Mouse (Mus musculus) hindbrain, embryonic 15.5 days (tissue): Measurements from ENCODE around the gene Gm20388. TPM values are rescaled to one million over a fixed set of nuclear protein-coding genes. Genes with fewer than 3 reads are reported as not detected.

ENCODE experiments used
- ATAC-seq: fragments of 200-750 bp; cut with Nextera tagmentation; 2 replicates; pipeline ENCODE4 v1.8.0; 2017; ENCODE audit warnings: low read depth, moderate number of reproducible peaks, moderate TSS enrichment; ENCODE audit not compliant: low FRiP score
- H3K27ac ChIP-seq: fragments of 300-500 bp; sonication (generic); replicated peaks from 2 replicates; pipeline ENCODE4 v1.5.1; 2015; ENCODE audit warnings: mild to moderate bottlenecking, inconsistent platforms
- H3K27me3 ChIP-seq: fragments of 300-500 bp; sonication (generic); 2 replicates; pipeline ENCODE4 v1.6.1; 2015; ENCODE audit warnings: control low read depth, inconsistent platforms
- H3K36me3 ChIP-seq: fragments of 300-500 bp; sonication (generic); 2 replicates; pipeline ENCODE4 v1.6.1; 2015; ENCODE audit warnings: control low read depth, inconsistent platforms
- H3K4me1 ChIP-seq: fragments of 300-500 bp; sonication (generic); replicated peaks from 2 replicates; pipeline ENCODE4 v1.6.1; 2015; ENCODE audit warnings: control low read depth, inconsistent platforms
- H3K4me2 ChIP-seq: fragments of 300-500 bp; sonication (generic); 2 replicates; pipeline ENCODE4 v1.6.1; 2015; ENCODE audit warnings: moderate library complexity, mild to moderate bottlenecking, inconsistent platforms
- H3K4me3 ChIP-seq: fragments of 300-500 bp; sonication (generic); 2 replicates; pipeline ENCODE4 v1.5.1; 2015; ENCODE audit warnings: mild to moderate bottlenecking, inconsistent platforms
- H3K9ac ChIP-seq: fragments of 300-500 bp; sonication (generic); 2 replicates; pipeline ENCODE4 v1.6.1; 2015; ENCODE audit warnings: inconsistent platforms
- H3K9me3 ChIP-seq: fragments of 300-500 bp; sonication (generic); 2 replicates; pipeline ENCODE4 v1.6.1; 2016; ENCODE audit warnings: control low read depth, inconsistent platforms
- WGBS: fragments of 180-500 bp; shearing (Covaris S2); methylation state at CpG from one replicate; pipeline ENCODE4 v1.1.7; 2015; 5-methylcytosine and 5-hydroxymethylcytosine counted together
- polyA plus RNA-seq: library from polyadenylated mRNA; unstranded; fragments of >200 nt; fragmentation: Nextera tagmentation; extraction: Ambion mirVana; gene quantifications from 2 replicates; pipeline ENCODE4 v1.2.1, GENCODE M21; 2015

Gm20388 gene
- polyA plus RNA-seq, 1 experiment from 2014 or later: 5.4 TPM

- H3K27me3 ChIP-seq: no peaks in the 10 kb centered on the region
- H3K9me3 ChIP-seq: no peaks in the 10 kb centered on the region
- 50% methylated on average over 5 of the region's 5 CpGs for WGBS
- no peak overlapping the region for H3K4me3 ChIP-seq
- H3K36me3 ChIP-seq: no peaks in the 10 kb centered on the region
- no peak overlapping the region for H3K9ac ChIP-seq
- H3K4me1 ChIP-seq: peaks cover 19% of the 10 kb centered on the region
- H3K27ac ChIP-seq: no peak overlapping the region
- ATAC-seq: no peak
- H3K4me2 ChIP-seq: no peak overlapping the region
Observed at GRCm38 (mm10) chr8:122993740-122994139, 3083.1 kb downstream of the Gm20388 start.

GRCm38 (mm10) chr8:122997963-122998362 is 3087.3 kb downstream of the Gm20388 start:
- peaks cover 19% of the 10 kb centered on the region for H3K4me1 ChIP-seq
- no peak for ATAC-seq
- no peak overlapping the region for H3K4me2 ChIP-seq
- WGBS: 75% methylated on average over 4 of the region's 4 CpGs
- no peaks in the 10 kb centered on the region for H3K36me3 ChIP-seq
- no peak overlapping the region for H3K9ac ChIP-seq
- no peak overlapping the region for H3K27ac ChIP-seq
- no peaks in the 10 kb centered on the region for H3K27me3 ChIP-seq
- H3K4me3 ChIP-seq: no peak overlapping the region
- H3K9me3 ChIP-seq: no peaks in the 10 kb centered on the region

- H3K4me2 ChIP-seq: no peak overlapping the region
- no peak for ATAC-seq
Observed at GRCm38 (mm10) chr8:123000311-123000710, 3089.7 kb downstream of the Gm20388 start.

GRCm38 (mm10) chr8:123004033-123004922 is 3093.6 kb downstream of the Gm20388 start:
- H3K4me3 ChIP-seq: no peak overlapping the region
- peaks cover 24% of the 10 kb centered on the region for H3K4me1 ChIP-seq
- no peaks in the 10 kb centered on the region for H3K27me3 ChIP-seq
- no peak overlapping the region for H3K4me2 ChIP-seq
- no peaks in the 10 kb centered on the region for H3K9me3 ChIP-seq
- H3K9ac ChIP-seq: no peak overlapping the region
- no peak overlapping the region for H3K27ac ChIP-seq
- WGBS: 66% methylated on average over 14 of the region's 14 CpGs
- H3K36me3 ChIP-seq: no peaks in the 10 kb centered on the region
- no peak for ATAC-seq

More at GRCm38 (mm10) chr8:123000311-123000710, 3089.7 kb downstream of the Gm20388 start:
- H3K9me3 ChIP-seq: no peaks in the 10 kb centered on the region
- H3K9ac ChIP-seq: no peak overlapping the region
- H3K27ac ChIP-seq: no peak overlapping the region
- H3K4me1 ChIP-seq: peaks cover 29% of the 10 kb centered on the region
- no peaks in the 10 kb centered on the region for H3K27me3 ChIP-seq
- no peaks in the 10 kb centered on the region for H3K36me3 ChIP-seq
- 74% methylated on average over 2 of the region's 2 CpGs for WGBS
- no peak overlapping the region for H3K4me3 ChIP-seq

- H3K9me3 ChIP-seq: no peaks in the 10 kb centered on the region
- H3K27ac ChIP-seq: no peak overlapping the region
- no peak overlapping the region for H3K9ac ChIP-seq
- WGBS: 74% methylated on average over 3 of the region's 3 CpGs
- H3K4me3 ChIP-seq: no peak overlapping the region
- no peaks in the 10 kb centered on the region for H3K36me3 ChIP-seq
- peaks cover 24% of the 10 kb centered on the region for H3K4me1 ChIP-seq
- H3K4me2 ChIP-seq: no peak overlapping the region
- H3K27me3 ChIP-seq: no peaks in the 10 kb centered on the region
- ATAC-seq: no peak
Observed at GRCm38 (mm10) chr8:123005328-123005727, 3094.7 kb downstream of the Gm20388 start.

GRCm38 (mm10) chr8:123005805-123006204 is 3095.2 kb downstream of the Gm20388 start:
- Histone ChIP-seq H3K4me1 (peaks cover 20% of the 10 kb centered on the region), H3K9ac (no peak overlapping the region), H3K36me3 (no peaks in the 10 kb centered on the region), H3K27ac (no peak overlapping the region), H3K27me3 (no peaks in the 10 kb centered on the region), H3K4me3 (no peak overlapping the region), H3K9me3 (no peaks in the 10 kb centered on the region), H3K4me2 (no peak overlapping the region)
- no peak for ATAC-seq
- WGBS: 86% methylated on average over 5 of the region's 5 CpGs

GRCm38 (mm10) chr8:123011321-123011720 is 3100.7 kb downstream of the Gm20388 start:
- Histone ChIP-seq H3K36me3 (no peaks in the 10 kb centered on the region), H3K4me1 (peaks cover 5% of the 10 kb centered on the region; the same call in 1 of the 2 replicates), H3K27me3 (no peaks in the 10 kb centered on the region), H3K4me2 (no peak overlapping the region), H3K9ac (no peak overlapping the region), H3K4me3 (no peak overlapping the region), H3K27ac (no peak overlapping the region), H3K9me3 (no peaks in the 10 kb centered on the region)
- ATAC-seq: no peak

GRCm38 (mm10) chr8:123014429-123014828 is 3103.8 kb downstream of the Gm20388 start:
- H3K4me3 ChIP-seq: no peak overlapping the region
- 86% methylated on average over 7 of the region's 7 CpGs for WGBS
- no peaks in the 10 kb centered on the region for H3K9me3 ChIP-seq
- no peak overlapping the region for H3K9ac ChIP-seq
- no peaks in the 10 kb centered on the region for H3K36me3 ChIP-seq
- peaks cover 21% of the 10 kb centered on the region for H3K4me1 ChIP-seq
- H3K27ac ChIP-seq: no peak overlapping the region
- H3K4me2 ChIP-seq: no peak overlapping the region
- H3K27me3 ChIP-seq: no peaks in the 10 kb centered on the region
- ATAC-seq: no peak

- H3K4me2 ChIP-seq: no peak overlapping the region
Observed at GRCm38 (mm10) chr8:123015074-123015473, 3104.4 kb downstream of the Gm20388 start.

GRCm38 (mm10) chr8:123017143-123017542 is 3106.5 kb downstream of the Gm20388 start:
- peaks cover 36% of the 10 kb centered on the region for H3K4me1 ChIP-seq
- ATAC-seq: no peak
- no peaks in the 10 kb centered on the region for H3K36me3 ChIP-seq
- no peak overlapping the region for H3K27ac ChIP-seq
- no peak overlapping the region for H3K4me3 ChIP-seq
- no peak overlapping the region for H3K4me2 ChIP-seq
- no peaks in the 10 kb centered on the region for H3K27me3 ChIP-seq
- no peak overlapping the region for H3K9ac ChIP-seq
- WGBS: 93% methylated on average over 4 of the region's 4 CpGs
- no peaks in the 10 kb centered on the region for H3K9me3 ChIP-seq

More at GRCm38 (mm10) chr8:123015074-123015473, 3104.4 kb downstream of the Gm20388 start:
- H3K9me3 ChIP-seq: no peaks in the 10 kb centered on the region
- ATAC-seq: no peak
- no peaks in the 10 kb centered on the region for H3K36me3 ChIP-seq
- no peak overlapping the region for H3K9ac ChIP-seq
- no peak overlapping the region for H3K27ac ChIP-seq
- 75% methylated on average over 3 of the region's 3 CpGs for WGBS
- no peaks in the 10 kb centered on the region for H3K27me3 ChIP-seq
- no peak overlapping the region for H3K4me3 ChIP-seq
- peaks cover 24% of the 10 kb centered on the region for H3K4me1 ChIP-seq

GRCm38 (mm10) chr8:123018484-123019164 is 3108.0 kb downstream of the Gm20388 start:
- Histone ChIP-seq H3K27me3 (no peaks in the 10 kb centered on the region), H3K27ac (no peak overlapping the region), H3K9ac (no peak overlapping the region), H3K36me3 (no peaks in the 10 kb centered on the region), H3K4me3 (no peak overlapping the region), H3K4me2 (no peak overlapping the region), H3K9me3 (no peaks in the 10 kb centered on the region), H3K4me1 (peaks cover 36% of the 10 kb centered on the region)
- 49% methylated on average over 4 of the region's 4 CpGs for WGBS
- ATAC-seq: no peak

GRCm38 (mm10) chr8:123020084-123020483 is 3109.4 kb downstream of the Gm20388 start:
- 63% methylated on average over 2 of the region's 2 CpGs for WGBS
- Histone ChIP-seq H3K27me3 (no peaks in the 10 kb centered on the region), H3K27ac (no peak overlapping the region)

More at GRCm38 (mm10) chr8:123020084-123020483, 3109.4 kb downstream of the Gm20388 start:
- H3K4me3 ChIP-seq: no peak overlapping the region
- H3K9me3 ChIP-seq: no peaks in the 10 kb centered on the region
- H3K4me1 ChIP-seq: peaks cover 31% of the 10 kb centered on the region
- no peaks in the 10 kb centered on the region for H3K36me3 ChIP-seq
- H3K9ac ChIP-seq: no peak overlapping the region
- ATAC-seq: no peak
- H3K4me2 ChIP-seq: no peak overlapping the region
